Mouse (Mus musculus) right cerebral cortex, adult 18-20 months (tissue): ENCODE results near the gene Gm6760.

Source experiments
- DNase-seq: peaks from one replicate; pipeline ENCODE4 v3.0.0; 2022; ENCODE audit warnings: mixed read lengths

Gene Gm6760

GRCm38 (mm10) chrX:64152098-64152497 is at the start of gene Gm6760:
TSS of gene Gm6760 (minus strand) at chrX:64152198.
- no peak for DNase-seq

- no peak for DNase-seq
These were observed 29.2 kb upstream of the Gm6760 start for GRCm38 (mm10) chrX:64181246-64181645.

- DNase-seq, result no peak
These were observed 21.2 kb upstream of the Gm6760 start, which contains the start of gene 3830417A13Rik for GRCm38 (mm10) chrX:64173248-64173647. TSS of gene 3830417A13Rik (plus strand) at chrX:64173548.
